Mouse (Mus musculus): ENCODE results near the gene Plcl2. TPM values are rescaled to one million over a fixed set of nuclear protein-coding genes. Genes with fewer than 3 reads are reported as not detected.
"Not testable (repeated sequence)": the region's sequence is repeated elsewhere in the genome, so short reads cannot be mapped to it uniquely, and the experiment has no call there.

Plcl2 gene
- total RNA-seq, 2 experiments from 2014 or later: 75.0 to 76.0 TPM

DNA sequence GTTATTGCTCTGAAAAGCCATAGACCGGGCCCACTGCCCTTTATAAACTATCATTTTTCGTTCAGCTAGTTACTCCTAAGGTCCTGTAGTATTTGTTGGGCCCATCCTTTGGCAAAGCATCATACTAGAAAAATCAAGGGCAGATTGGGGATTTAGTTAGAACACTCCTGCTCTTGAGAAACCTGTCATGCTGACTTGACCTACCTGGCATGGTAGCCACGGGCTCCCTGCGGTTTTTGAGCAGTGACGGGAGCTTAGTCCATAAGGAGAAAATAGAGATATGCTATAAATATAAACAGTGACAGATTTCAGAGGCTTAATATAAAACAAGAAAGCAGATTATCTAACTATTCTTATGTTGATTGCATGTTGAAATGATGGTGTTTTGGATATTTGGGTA lies 77.6 kb downstream of the Plcl2 start:
- intact Hi-C loops (cut with DNase I): no loop called here
- no peak for DNase-seq (ENCODE audit: low spot score in 2 of 2)

DNA sequence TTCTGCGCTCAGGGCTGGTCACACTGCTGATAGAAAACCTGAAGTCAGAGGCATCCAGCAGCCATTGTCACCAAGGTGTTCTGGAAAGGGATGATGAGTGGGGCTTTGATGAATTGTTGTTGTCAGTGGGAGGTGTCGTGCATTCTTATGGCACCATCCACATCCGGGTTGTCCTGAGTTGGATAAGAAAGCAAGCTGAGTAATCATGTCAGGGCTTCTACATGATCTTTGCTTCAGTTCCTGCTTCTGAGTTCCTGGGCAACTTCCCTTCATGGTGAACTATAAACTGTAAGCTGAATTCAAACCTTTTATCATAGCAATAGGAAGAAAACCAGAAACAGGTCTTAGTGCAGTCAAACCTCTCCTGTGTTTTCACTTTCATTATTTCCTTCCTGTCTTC lies 78.7 kb downstream of the Plcl2 start:
- DNase-seq (ENCODE audit: low spot score in 2 of 2): no peak
- intact Hi-C loops (cut with DNase I): no loop called here

DNA sequence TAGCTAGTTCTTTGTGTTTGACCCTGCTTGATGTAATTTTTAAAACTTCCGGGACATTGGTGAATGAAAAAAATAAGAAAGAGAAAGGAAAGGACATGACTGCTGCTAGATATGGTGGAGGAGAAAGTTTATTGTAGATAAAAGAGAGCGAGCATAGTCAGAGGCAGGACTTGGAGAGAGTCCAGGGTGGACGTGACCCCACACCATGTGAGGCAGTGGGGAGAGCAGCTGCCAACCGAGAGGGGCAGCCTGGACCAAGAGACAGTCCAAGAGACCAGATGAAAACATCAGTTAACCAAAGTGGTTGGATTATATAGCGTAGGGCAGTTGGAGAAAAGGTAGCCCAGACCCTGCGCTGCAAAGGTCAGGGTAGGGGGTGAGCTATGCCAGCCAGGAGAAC lies 91.0 kb downstream of the Plcl2 start:
- intact Hi-C loops (cut with DNase I): no loop called here
- DNase-seq (ENCODE audit: low spot score in 2 of 2): no peak

DNA sequence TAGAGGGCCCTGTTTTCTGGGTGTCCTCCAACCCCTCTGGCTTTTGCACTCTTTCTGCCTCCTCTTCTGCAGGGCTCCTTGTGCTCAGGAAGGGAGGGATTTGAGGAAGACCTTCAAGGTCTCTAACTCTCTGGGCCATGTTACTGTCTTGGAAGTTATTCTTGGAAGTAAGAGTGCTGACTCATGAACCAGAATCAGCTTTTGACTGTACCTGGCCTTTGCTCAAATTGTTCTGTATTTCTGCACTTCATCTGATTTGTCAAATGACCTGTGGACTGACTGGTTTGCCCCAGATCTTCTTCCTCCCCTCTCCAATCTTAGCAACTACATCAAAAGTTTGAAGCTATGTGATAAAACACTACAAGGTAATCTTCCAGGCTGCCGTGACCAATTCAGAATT lies 91.5 kb downstream of the Plcl2 start:
- intact Hi-C loops (cut with DNase I): no loop called here
- no peak for DNase-seq (ENCODE audit: low spot score in 2 of 2)

DNA sequence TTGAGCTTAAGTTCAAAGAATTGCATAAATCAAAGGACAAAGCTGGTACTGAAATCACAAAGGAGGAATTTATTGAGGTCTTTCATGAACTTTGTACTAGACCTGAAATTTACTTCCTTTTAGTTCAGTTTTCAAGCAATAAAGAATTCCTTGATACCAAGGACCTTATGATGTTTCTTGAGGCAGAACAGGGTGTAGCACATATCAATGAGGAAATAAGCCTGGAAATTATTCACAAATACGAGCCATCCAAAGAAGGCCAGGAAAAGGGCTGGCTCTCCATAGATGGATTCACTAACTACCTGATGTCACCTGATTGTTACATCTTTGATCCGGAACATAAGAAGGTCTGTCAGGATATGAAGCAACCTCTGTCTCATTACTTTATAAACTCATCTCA lies 97.7 kb downstream of the Plcl2 start:
- DNase-seq (ENCODE audit: low spot score in 2 of 2): no peak
- intact Hi-C loops (cut with DNase I): no loop called here

DNA sequence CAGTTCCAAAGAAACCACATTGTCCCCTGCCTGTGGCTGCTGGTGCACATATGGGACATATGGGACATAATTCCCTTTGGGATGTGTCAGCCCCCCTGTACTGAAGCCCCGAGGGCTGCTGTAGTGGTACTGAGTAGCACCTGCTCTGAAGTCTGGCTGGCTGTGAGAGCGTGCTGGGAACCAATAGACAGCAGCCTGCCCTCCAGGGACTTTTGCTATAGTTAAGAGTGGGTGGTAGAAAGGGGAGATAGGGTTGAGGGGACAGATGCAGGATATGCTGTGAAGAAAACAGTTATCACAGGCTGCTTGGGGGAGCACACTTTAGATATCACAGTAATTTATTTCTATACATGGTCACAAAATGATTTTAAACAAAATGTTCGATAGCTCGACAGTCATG lies 100.7 kb downstream of the Plcl2 start:
- intact Hi-C loops (cut with DNase I): no loop called here
- no peak for DNase-seq (ENCODE audit: low spot score in 2 of 2)

DNA sequence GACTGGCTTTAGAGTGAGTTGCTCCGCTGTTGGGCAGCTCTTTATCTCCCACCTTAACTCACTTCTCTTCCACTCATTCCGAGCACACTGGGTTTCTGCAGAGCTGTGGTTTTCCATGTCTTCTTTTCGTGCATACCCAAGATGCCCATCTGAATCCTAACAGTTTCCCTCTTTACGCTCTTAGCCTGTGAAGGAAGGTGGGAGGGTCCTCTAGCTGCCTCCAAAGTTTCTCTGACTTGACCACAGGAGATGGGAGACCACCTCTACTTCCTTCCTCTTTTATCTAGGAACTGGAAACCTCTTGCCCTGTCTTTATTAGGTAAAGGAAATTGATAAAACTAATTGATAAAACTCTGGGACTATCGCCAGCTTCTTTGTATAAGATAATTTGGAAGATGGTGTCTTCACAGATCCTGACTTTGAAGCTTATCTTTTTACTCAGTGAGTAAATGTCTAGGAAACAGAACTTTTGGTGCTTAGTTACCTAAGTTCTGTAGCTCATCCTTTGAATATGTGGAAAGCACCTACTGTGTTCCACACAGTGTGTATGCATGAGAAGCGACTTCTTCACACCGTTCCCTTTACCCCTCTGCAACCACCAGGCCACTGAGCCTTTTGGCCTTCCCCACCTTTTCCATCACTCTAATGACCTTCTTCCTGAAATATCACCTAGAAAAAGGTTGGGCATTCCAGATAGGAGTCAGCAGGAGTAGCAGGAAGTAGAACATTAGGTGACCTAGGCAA lies 111.8 kb downstream of the Plcl2 start:
- DNase-seq (ENCODE audit: low spot score in 2 of 2): no peak
- intact Hi-C loops (cut with DNase I): no loop called here

DNA sequence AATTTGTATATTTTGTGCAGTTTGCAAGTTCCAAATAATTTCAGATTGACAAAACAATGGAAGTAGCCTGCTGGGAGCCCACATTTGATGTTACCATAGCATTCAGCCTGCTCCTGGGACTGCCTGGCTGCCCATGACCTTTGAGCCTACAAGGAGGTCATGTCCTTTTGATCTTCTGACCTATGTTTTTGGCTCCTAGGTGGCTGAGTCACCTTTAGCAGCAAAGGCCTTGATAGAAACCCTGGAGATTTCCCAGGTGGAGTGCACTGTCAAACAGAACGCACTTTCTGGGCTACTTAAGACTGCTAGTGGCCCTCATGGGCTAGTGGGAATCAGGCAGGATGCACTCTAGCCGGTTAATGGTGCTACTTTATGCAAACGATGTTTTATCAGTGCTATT lies 112.8 kb downstream of the Plcl2 start:
- intact Hi-C loops (cut with DNase I): no loop called here

DNA sequence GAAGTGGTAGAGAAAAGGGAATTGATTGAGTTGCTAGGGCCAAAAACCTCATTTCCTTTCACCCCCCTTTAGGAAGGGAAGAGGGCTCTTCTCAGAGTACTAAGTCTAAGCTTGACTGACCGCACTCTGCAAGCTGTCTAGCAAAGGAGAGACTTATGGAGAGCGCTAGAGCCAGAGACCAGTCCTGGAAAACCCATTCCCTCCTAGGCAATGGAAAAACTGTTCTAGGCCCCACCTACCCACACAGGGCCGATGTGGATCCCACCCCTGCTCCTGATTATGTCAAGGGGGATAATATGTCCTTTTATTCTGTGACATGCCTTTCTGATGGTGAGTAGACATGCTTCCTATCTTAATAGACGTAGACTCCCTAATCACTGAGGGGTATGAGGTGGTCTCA lies 116.4 kb downstream of the Plcl2 start:
- intact Hi-C loops (cut with DNase I): loop anchor here (5.0 kb wide), 2 partner anchors 113 to 333 kb away; partner anchors contain the start of gene Dazl
- DNase-seq (ENCODE audit: low spot score in 2 of 2): no peak

More for the DNA sequence above, 112.8 kb downstream of the Plcl2 start:
- no peak for DNase-seq (ENCODE audit: low spot score in 2 of 2)

DNA sequence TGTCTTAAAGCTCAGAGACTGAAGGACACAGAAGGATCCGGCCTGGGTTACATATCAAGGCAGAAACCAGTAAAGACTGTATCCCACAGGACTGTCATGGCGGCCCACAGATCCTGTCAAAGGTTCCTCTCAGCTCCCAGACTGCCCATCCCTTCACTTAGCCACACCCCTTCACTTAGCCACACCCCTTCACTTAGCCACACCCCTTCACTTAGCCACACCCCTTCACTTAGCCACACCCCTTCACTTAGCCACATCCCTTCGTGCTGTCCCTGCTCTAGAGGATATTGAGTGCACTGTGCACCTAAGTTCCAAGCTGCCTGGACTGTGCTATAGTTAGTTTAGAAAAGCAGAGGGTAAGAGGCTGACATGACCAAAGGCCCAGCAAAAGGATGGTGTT lies 118.5 kb downstream of the Plcl2 start:
- intact Hi-C loops (cut with DNase I): loop anchor here (5.0 kb wide), 2 partner anchors 115 to 335 kb away; partner anchors contain the start of gene Dazl
- DNase-seq (ENCODE audit: low spot score in 2 of 2): no peak

DNA sequence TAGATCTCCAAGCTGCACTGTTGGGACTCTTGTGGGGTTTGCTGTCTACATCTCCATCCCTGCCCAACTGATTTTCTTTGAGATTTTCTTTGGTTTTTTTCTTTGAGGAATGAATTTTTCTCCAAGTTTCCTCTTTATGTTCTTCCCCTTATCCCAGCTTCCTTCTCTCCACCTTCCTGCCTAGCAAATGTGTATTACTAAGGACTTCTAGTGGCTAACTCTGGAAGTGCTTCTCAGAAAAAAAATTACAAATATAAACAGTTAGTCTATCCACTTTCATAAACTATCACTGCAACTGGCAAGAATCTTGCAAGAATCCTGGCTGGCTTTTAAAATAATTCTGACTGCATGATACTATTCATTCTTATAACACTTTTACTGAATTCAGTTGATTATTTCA lies 119.5 kb downstream of the Plcl2 start:
- intact Hi-C loops (cut with DNase I): loop anchor here (5.0 kb wide), 2 partner anchors 116 to 336 kb away; partner anchors contain the start of gene Dazl

DNA sequence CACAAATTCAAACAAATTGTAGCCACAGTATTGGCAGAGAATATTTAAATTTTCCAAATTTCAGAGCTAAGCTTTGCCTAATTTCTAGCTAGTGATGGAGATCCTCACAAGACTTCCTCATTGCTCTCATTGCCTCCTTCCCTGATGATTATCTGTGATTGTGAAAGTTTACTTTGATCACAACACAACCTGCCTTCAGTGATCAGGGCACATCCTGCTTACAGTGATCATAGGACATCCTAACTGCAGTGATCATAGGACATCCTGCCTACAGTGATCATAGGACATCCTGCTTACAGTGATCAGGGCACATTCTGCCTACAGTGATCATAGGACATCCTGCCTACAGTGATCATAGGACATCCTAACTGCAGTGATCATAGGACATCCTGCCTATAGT lies 121.8 kb downstream of the Plcl2 start:
- DNase-seq (ENCODE audit: low spot score in 2 of 2); intact Hi-C loops (cut with DNase I): not testable (repeated sequence)

More for the DNA sequence above, 119.5 kb downstream of the Plcl2 start:
- DNase-seq (ENCODE audit: low spot score in 2 of 2): peak in 1 of 2 experiments; percentile 28

DNA sequence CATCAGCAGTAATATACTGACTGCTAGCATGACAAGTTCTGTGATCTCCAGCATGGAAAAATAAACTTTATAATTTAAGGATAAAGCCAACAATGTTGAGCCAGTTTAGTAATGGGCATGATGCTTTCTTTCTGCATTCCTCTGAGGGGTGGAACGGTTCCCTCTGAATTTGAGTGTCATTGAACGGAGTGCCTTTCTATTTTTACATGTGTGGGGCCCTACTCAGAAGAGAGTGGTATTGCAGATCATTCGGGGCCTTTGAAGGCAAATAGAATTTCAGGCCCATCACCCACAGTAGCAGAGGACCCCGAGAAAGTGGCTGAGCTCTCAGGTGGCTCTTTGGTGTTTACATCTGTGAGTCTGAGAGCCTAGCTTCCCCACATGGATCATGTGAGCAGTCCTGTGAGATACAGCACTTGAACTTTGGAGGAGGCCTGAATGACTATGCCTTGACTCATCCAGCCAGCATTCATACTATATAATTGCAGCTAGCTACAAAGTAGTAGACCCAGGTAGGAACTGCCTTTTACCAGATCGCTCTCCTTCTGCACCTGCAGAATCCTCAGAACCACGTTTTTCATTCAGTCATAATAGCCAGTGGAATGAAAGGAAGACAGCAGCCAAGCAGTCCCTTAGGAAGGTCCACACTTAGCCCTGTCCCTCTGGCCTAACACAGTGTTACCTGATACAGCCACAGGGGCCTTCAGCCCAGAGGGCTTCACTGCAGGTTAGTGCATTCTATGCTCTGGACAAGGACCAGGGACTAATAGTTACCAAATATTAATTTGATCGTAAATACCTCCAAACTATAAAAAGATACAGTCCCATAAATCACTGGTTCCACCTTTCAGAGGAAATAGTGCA lies 125.0 kb downstream of the Plcl2 start:
- intact Hi-C loops (cut with DNase I): no loop called here
- no peak for DNase-seq (ENCODE audit: low spot score in 2 of 2)

DNA sequence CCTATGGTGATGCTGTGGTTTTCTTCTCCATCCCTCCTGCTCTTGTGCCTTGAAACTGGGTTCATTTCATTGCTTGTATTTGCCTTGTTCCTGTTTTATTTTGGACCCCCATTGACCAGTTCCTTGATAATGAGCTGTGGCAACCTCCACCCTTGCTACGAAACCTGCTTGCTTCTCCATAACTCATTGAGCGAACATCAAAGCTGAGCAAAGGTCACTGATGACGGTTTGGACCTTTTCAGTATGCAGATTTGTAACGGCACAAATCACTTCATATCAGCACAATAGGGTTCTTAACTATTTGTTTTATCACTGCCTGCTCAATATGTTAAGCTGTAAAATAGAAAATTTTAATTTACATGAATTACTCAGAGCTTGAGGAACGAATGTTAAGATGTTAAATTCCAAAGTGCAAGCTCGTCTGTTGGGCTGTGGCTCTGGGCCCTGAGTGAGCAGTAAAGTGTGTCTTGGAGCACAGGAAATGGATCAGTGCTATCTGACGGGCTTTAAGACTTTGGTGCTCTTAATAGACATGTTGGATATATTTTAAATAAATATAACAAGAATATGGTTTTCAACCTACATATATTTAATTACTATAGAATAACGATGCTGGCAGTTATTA lies 126.9 kb downstream of the Plcl2 start:
- no peak for DNase-seq (ENCODE audit: low spot score in 2 of 2)
- intact Hi-C loops (cut with DNase I): no loop called here

DNA sequence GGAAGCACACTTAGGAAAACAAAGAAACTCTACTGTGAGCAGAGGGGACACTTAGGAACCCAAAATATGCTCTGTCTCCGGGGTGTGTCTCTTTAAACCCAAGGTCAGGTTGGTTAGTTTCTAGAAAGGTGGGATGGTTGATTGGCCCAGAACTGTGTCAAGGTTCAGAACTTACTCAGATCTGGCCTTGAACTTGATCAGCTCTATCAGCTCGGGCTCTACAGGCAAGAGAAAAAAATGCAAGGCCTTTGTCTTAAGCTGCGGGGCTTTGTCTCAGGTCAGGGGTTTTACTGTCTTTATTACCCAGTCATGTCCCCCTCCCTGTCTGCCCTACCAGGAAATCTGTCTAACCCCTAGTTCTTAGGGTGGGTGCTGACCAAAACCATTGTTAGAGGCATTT lies 129.6 kb downstream of the Plcl2 start:
- intact Hi-C loops (cut with DNase I): no loop called here
- no peak for DNase-seq (ENCODE audit: low spot score in 2 of 2)

DNA sequence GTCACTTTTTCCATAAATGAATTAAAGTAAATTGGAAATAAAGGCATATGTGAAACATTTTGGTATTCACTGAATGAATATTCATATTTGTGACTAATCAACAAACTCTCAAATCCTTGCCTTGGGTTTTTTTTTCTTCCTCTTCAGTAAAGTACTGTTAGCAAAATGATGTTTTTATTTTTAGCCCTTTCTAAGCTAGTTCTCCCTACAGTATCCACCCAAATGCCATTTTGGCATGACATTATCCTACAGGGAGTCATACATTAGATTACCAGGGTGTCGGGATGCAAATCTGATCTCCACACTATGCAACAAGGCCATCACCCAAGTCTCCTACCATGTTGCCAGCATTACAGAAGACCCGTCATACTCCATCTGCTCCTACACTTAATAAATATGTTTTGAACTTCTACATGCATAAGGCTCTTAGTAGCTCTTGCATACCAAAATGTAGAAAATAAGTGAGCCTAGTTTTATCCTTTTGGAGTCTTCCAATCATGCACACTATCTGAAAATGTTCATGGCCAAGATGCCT lies 131.9 kb downstream of the Plcl2 start:
- no peak for DNase-seq (ENCODE audit: low spot score in 2 of 2)
- intact Hi-C loops (cut with DNase I): no loop called here

DNA sequence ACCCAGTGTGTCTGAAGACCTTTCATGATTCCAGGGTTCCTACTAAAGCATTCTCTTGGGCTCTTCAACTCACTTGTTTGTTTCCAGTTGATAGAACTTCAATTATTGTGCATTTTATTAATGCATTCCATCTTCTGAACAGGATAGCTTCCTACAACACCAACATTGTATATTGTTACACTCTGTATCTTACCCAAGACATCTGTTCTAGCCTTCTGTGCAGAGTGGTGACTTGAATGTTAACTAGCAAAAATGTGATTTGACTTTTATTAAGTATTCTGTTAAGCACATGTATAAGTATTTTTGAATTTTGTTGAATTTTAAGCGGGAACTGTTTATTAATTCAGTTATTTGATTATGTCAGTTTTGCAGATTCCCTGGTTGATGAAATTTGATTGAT lies 132.7 kb downstream of the Plcl2 start:
- intact Hi-C loops (cut with DNase I): no loop called here
- no peak for DNase-seq (ENCODE audit: low spot score in 2 of 2)

DNA sequence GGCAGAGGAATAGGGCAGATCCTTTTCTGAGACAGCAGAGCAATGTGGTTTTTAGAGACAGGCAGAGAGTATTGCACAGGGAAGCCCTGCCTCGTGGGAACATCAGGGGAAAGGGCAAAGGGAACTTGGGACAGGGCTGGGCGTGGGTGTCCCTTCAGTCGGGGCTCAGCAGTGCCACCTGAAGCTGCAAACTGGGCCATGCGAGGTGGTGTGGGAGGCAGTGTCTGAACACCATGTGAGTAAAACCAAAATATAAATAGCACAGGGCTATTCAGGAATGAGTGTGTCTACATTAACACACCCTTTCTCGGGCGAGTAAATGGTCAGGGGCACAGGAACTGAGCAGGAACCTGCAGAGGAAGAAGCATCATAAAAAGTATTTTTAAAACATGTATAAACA lies 134.2 kb downstream of the Plcl2 start:
- peak in 1 of 2 experiments; percentile 31 for DNase-seq (ENCODE audit: low spot score in 2 of 2)
- intact Hi-C loops (cut with DNase I): no loop called here

DNA sequence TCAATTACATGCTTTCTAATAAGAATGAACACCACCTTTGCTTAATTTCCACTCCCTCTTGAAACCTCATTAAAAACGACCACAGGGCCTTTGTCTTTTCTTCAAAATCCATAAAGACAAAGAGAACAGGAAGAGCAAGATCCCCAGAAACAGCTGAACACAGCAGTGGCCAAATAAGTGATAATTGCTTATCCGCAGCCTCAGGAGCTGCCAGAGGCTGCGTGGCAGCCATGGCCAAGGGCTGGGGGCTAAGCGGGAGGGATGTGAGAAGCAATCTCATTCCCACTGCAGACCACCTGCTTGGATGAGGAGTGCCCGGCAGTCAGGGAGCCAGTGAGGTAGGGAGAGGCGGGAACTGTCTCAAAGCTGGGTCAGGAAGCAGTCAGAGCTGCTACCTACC lies 134.8 kb downstream of the Plcl2 start:
- intact Hi-C loops (cut with DNase I): no loop called here
- DNase-seq (ENCODE audit: low spot score in 2 of 2): no peak

DNA sequence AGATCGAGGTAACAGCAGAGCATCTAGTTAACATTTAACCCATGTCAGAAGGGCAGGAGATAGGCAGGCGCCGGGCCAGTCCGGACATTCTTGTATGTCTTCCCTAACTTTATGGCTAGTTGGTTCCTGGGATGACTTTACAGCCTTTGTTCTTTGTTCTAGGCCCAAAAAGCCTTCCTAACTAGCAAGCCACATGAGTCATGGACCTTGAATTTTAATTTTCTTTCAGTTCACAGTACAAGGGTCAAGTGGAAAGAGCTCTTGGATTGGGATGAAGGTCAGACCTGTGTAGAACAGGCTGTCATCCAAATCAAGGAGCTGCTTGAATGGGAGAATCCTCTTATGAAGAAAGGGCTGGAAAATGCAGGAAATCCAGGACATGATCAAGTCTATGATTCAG lies 138.9 kb downstream of the Plcl2 start:
- DNase-seq (ENCODE audit: low spot score in 2 of 2); intact Hi-C loops (cut with DNase I): not testable (repeated sequence)
